Mouse (Mus musculus) thymus, adult 2 months (tissue): ENCODE results near the gene Mipol1. TPM values are rescaled to one million over a fixed set of nuclear protein-coding genes. Genes with fewer than 3 reads are reported as not detected.

Experiments
- DNase-seq: peaks from one replicate; pipeline ENCODE4 v3.0.0; 2021
- H3K27ac ChIP-seq: fragments of 200-500 bp; 2 replicates; pipeline ENCODE4 v1.5.1; 2012; ENCODE audit warnings: low read length, control low read depth; ENCODE audit not compliant: control insufficient read depth, insufficient read depth
- H3K27me3 ChIP-seq: fragments of 200-500 bp; 2 replicates; pipeline ENCODE4 v1.6.1; 2012; ENCODE audit warnings: mild to moderate bottlenecking, low read length, moderate library complexity, mixed read lengths; ENCODE audit not compliant: control insufficient read depth, insufficient read depth
- H3K36me3 ChIP-seq: fragments of 200-500 bp; 2 replicates; pipeline ENCODE4 v1.6.1; 2012; ENCODE audit warnings: mild to moderate bottlenecking, low read length, moderate library complexity; ENCODE audit not compliant: control insufficient read depth, insufficient read depth
- H3K4me1 ChIP-seq: fragments of 200-500 bp; replicated peaks from 2 replicates; pipeline ENCODE4 v1.6.1; 2012; ENCODE audit warnings: low read length; ENCODE audit not compliant: control insufficient read depth, insufficient read depth
- H3K4me3 ChIP-seq: fragments of 200-500 bp; 2 replicates; pipeline ENCODE4 v1.5.1; 2012; ENCODE audit warnings: mild to moderate bottlenecking, low read length, control low read depth, moderate library complexity; ENCODE audit not compliant: control insufficient read depth, insufficient read depth
- CTCF ChIP-seq: fragments of 200-500 bp; IDR thresholded peaks from 2 replicates; pipeline ENCODE4 v1.5.1; 2012; ENCODE audit warnings: mild to moderate bottlenecking, control low read depth, low read length, moderate library complexity, borderline replicate concordance; ENCODE audit not compliant: control insufficient read depth, poor library complexity, insufficient read depth; ENCODE audit errors: extremely low read depth
- POLR2A ChIP-seq: fragments of 200-500 bp; IDR thresholded peaks from 2 replicates; pipeline ENCODE4 v1.6.1; 2012; ENCODE audit warnings: mild to moderate bottlenecking, low read length, control low read depth, moderate library complexity; ENCODE audit not compliant: control insufficient read depth, poor library complexity, insufficient read depth; ENCODE audit errors: extremely low read depth
- WGBS: fragments of 180-500 bp; shearing (Covaris S2); methylation state at CpG from one replicate; pipeline ENCODE4 v1.1.7; 2018; 5-methylcytosine and 5-hydroxymethylcytosine counted together
- polyA plus RNA-seq: library from polyadenylated mRNA; depleted of rRNA; stranded (reverse); fragments of >200 nt; gene quantifications from 2 replicates; pipeline ENCODE4 v1.2.3, GENCODE M21; 2012

The Mipol1 gene
- polyA plus RNA-seq, 1 experiment, result 1.5 TPM

- TF ChIP-seq POLR2A (no peak), CTCF (no peak)
- DNase-seq, result no peak
- WGBS, result 28% methylated on average over 8 of the region's 8 CpGs
- Histone ChIP-seq H3K4me1 (no peaks in the 10 kb centered on the region), H3K4me3 (no peak overlapping the region), H3K36me3 (no peaks in the 10 kb centered on the region), H3K27ac (no peak overlapping the region), H3K27me3 (peaks cover 8% of the 10 kb centered on the region)
Measured at GRCm38 (mm10) chr12:57196286-57196607, 34.0 kb upstream of the Mipol1 start.

- 8% methylated on average over 59 of the region's 59 CpGs for WGBS
- Histone ChIP-seq H3K4me1 (no peaks in the 10 kb centered on the region), H3K27me3 (peaks cover 8% of the 10 kb centered on the region), H3K4me3 (no peak overlapping the region), H3K27ac (no peak overlapping the region), H3K36me3 (no peaks in the 10 kb centered on the region)
- DNase-seq, result no peak
- no peak for TF ChIP-seq POLR2A
- TF ChIP-seq CTCF, result no peak
Measured at GRCm38 (mm10) chr12:57196608-57197362, 33.4 kb upstream of the Mipol1 start.

GRCm38 (mm10) chr12:57197363-57198026 is 32.7 kb upstream of the Mipol1 start, which contains the start of gene Slc25a21:
Slc25a21 (minus strand) TSS chr12:57197472.
- Histone ChIP-seq H3K27me3 (peaks cover 8% of the 10 kb centered on the region), H3K27ac (no peak within 1 kb of the TSS), H3K4me1 (no peaks in the 10 kb centered on the region), H3K36me3 (no peaks in the 10 kb centered on the region), H3K4me3 (no peak within 1 kb of the TSS)
- TF ChIP-seq CTCF (no peak), POLR2A (no peak)
- 90% methylated on average over 10 of the region's 10 CpGs for WGBS
- no peak for DNase-seq

GRCm38 (mm10) chr12:57198269-57198668 is 32.0 kb upstream of the Mipol1 start:
- TF ChIP-seq POLR2A (no peak), CTCF (no peak)
- H3K4me3 ChIP-seq, result no peak overlapping the region
- DNase-seq, result no peak
- H3K27ac ChIP-seq, result no peak overlapping the region
- H3K4me1 ChIP-seq, result no peaks in the 10 kb centered on the region
- H3K36me3 ChIP-seq, result no peaks in the 10 kb centered on the region
- H3K27me3 ChIP-seq, result peaks cover 8% of the 10 kb centered on the region

- no peak overlapping the region for H3K27ac ChIP-seq
- 95% methylated on average over 2 of the region's 2 CpGs for WGBS
- TF ChIP-seq POLR2A (no peak), CTCF (no peak)
- H3K27me3 ChIP-seq, result peaks cover 8% of the 10 kb centered on the region
- DNase-seq, result no peak
- no peak overlapping the region for H3K4me3 ChIP-seq
- no peaks in the 10 kb centered on the region for H3K4me1 ChIP-seq
- H3K36me3 ChIP-seq, result no peaks in the 10 kb centered on the region
Measured at GRCm38 (mm10) chr12:57199427-57199826, 30.8 kb upstream of the Mipol1 start.

- no peaks in the 10 kb centered on the region for H3K4me1 ChIP-seq
- no peaks in the 10 kb centered on the region for H3K36me3 ChIP-seq
- 97% methylated on average over 3 of the region's 3 CpGs for WGBS
- no peak overlapping the region for H3K4me3 ChIP-seq
- TF ChIP-seq POLR2A (no peak), CTCF (no peak)
- DNase-seq, result no peak
- no peaks in the 10 kb centered on the region for H3K27me3 ChIP-seq
- no peak overlapping the region for H3K27ac ChIP-seq
Measured at GRCm38 (mm10) chr12:57201901-57202300, 28.3 kb upstream of the Mipol1 start.
